Mouse (Mus musculus) forebrain, embryonic 16.5 days (tissue): ENCODE measurements at regions not wholly inside any gene's neighbourhood (a gene's known extent, or its start where the extent isn't known, plus 50 kb on each side); places are given as distances from the start of the nearest gene placed in this dataset.
"Not testable (repeated sequence)": the region's sequence is repeated elsewhere in the genome, so short reads cannot be mapped to it uniquely, and the experiment has no call there.

Experiments used
- ATAC-seq: fragments of 200-750 bp; cut with Nextera tagmentation; 2 replicates; pipeline ENCODE4 v1.8.0; 2017; ENCODE audit warnings: mild to moderate bottlenecking, moderate library complexity
- H3K27ac ChIP-seq: fragments of 300-500 bp; sonication (generic); 2 replicates; pipeline ENCODE4 v1.5.1; 2014; ENCODE audit warnings: low read length, control low read depth
- H3K27me3 ChIP-seq: fragments of 300-500 bp; sonication (generic); replicated peaks from 2 replicates; pipeline ENCODE4 v1.6.1; 2014; ENCODE audit warnings: low read length; ENCODE audit not compliant: control insufficient read depth, insufficient read depth
- H3K36me3 ChIP-seq: fragments of 300-500 bp; sonication (generic); 2 replicates; pipeline ENCODE4 v1.6.1; 2014; ENCODE audit not compliant: control insufficient read depth, insufficient read depth
- H3K4me1 ChIP-seq: fragments of 300-500 bp; sonication (generic); replicated peaks from 2 replicates; pipeline ENCODE4 v1.6.1; 2014; ENCODE audit warnings: low read length; ENCODE audit not compliant: control insufficient read depth, insufficient read depth
- H3K4me2 ChIP-seq: fragments of 300-500 bp; sonication (generic); 2 replicates; pipeline ENCODE4 v1.6.1; 2014; ENCODE audit warnings: mild to moderate bottlenecking, low read length, control low read depth
- H3K4me3 ChIP-seq: fragments of 300-500 bp; sonication (generic); replicated peaks from 2 replicates; pipeline ENCODE4 v1.5.1; 2014; ENCODE audit warnings: mild to moderate bottlenecking, low read length, control low read depth
- H3K9ac ChIP-seq: fragments of 300-500 bp; sonication (generic); replicated peaks from 2 replicates; pipeline ENCODE4 v1.6.1; 2014; ENCODE audit warnings: low read depth, low read length, control low read depth
- H3K9me3 ChIP-seq: fragments of 300-500 bp; sonication (generic); 2 replicates; pipeline ENCODE4 v1.6.1; 2016; ENCODE audit warnings: low read length; ENCODE audit not compliant: control insufficient read depth
- WGBS: fragments of 180-500 bp; shearing (Covaris S2); extraction: QIAGEN DNeasy Blood & Tissue Kit; methylation state at CpG from one replicate; pipeline ENCODE4 v1.1.7; 2014; 5-methylcytosine and 5-hydroxymethylcytosine counted together

- Histone ChIP-seq H3K4me3 (no peak overlapping the region), H3K9ac (no peak overlapping the region), H3K4me1 (peaks cover 5% of the 10 kb centered on the region), H3K27ac (peak overlapping the region; percentile 53), H3K27me3 (no peaks in the 10 kb centered on the region), H3K4me2 (no peak overlapping the region), H3K9me3 (no peaks in the 10 kb centered on the region), H3K36me3 (no peaks in the 10 kb centered on the region)
- ATAC-seq = no peak
These were observed 628.0 kb downstream of the Cdh9 start for GRCm38 (mm10) chr15:17356586-17356985.

GRCm38 (mm10) chr15:17357083-17357774, 628.7 kb downstream of the Cdh9 start:
- no peak overlapping the region for H3K4me3 ChIP-seq
- no peak overlapping the region for H3K9ac ChIP-seq
- no peaks in the 10 kb centered on the region for H3K9me3 ChIP-seq
- H3K4me1 ChIP-seq = peaks cover 5% of the 10 kb centered on the region
- no peaks in the 10 kb centered on the region for H3K27me3 ChIP-seq
- no peak overlapping the region for H3K4me2 ChIP-seq
- peak overlapping the region; percentile 50 for H3K27ac ChIP-seq
- WGBS = 48% methylated on average over 2 of the region's 2 CpGs
- H3K36me3 ChIP-seq = no peaks in the 10 kb centered on the region
- peak; percentile 75 for ATAC-seq

- Histone ChIP-seq H3K9ac (no peak overlapping the region), H3K27me3 (no peaks in the 10 kb centered on the region), H3K4me1 (no peaks in the 10 kb centered on the region), H3K36me3 (no peaks in the 10 kb centered on the region), H3K27ac (no peak overlapping the region), H3K4me3 (no peak overlapping the region), H3K9me3 (no peaks in the 10 kb centered on the region), H3K4me2 (no peak overlapping the region)
- WGBS = 100% methylated on average over 1 of the region's 1 CpGs
- ATAC-seq = no peak
These were observed 676.1 kb downstream of the Cdh9 start for GRCm38 (mm10) chr15:17404701-17405100.

GRCm38 (mm10) chr15:17427747-17428146, 699.2 kb downstream of the Cdh9 start:
- Histone ChIP-seq H3K4me1 (no peaks in the 10 kb centered on the region), H3K36me3 (no peaks in the 10 kb centered on the region), H3K27me3 (no peaks in the 10 kb centered on the region), H3K27ac (no peak overlapping the region), H3K4me3 (no peak overlapping the region), H3K9ac (no peak overlapping the region), H3K4me2 (no peak overlapping the region), H3K9me3 (no peaks in the 10 kb centered on the region)
- ATAC-seq = peak; percentile 66

- Histone ChIP-seq H3K4me1 (no peaks in the 10 kb centered on the region), H3K27ac (no peak overlapping the region), H3K36me3 (no peaks in the 10 kb centered on the region), H3K9ac (no peak overlapping the region), H3K27me3 (no peaks in the 10 kb centered on the region), H3K4me3 (no peak overlapping the region), H3K4me2 (no peak overlapping the region), H3K9me3 (no peaks in the 10 kb centered on the region)
- no peak for ATAC-seq
- 57% methylated on average over 4 of the region's 4 CpGs for WGBS
These were observed 703.3 kb downstream of the Cdh9 start for GRCm38 (mm10) chr15:17431823-17432222.

GRCm38 (mm10) chr15:17435862-17436261, 707.3 kb downstream of the Cdh9 start:
- Histone ChIP-seq H3K9ac (no peak overlapping the region), H3K4me2 (no peak overlapping the region), H3K27me3 (no peaks in the 10 kb centered on the region), H3K27ac (no peak overlapping the region), H3K36me3 (no peaks in the 10 kb centered on the region), H3K4me3 (no peak overlapping the region), H3K4me1 (no peaks in the 10 kb centered on the region), H3K9me3 (no peaks in the 10 kb centered on the region)
- ATAC-seq = no peak
- 73% methylated on average over 1 of the region's 1 CpGs for WGBS

GRCm38 (mm10) chr15:17448218-17448617, 719.7 kb downstream of the Cdh9 start:
- Histone ChIP-seq H3K27me3 (no peaks in the 10 kb centered on the region), H3K9me3 (no peaks in the 10 kb centered on the region), H3K36me3 (no peaks in the 10 kb centered on the region), H3K4me3 (no peak overlapping the region), H3K27ac (no peak overlapping the region), H3K4me2 (no peak overlapping the region), H3K4me1 (no peaks in the 10 kb centered on the region), H3K9ac (no peak overlapping the region)
- 85% methylated on average over 4 of the region's 4 CpGs for WGBS
- ATAC-seq = no peak

- not testable (repeated sequence) for H3K4me3 ChIP-seq, H3K27ac ChIP-seq, H3K27me3 ChIP-seq, H3K9ac ChIP-seq, H3K4me2 ChIP-seq, H3K4me1 ChIP-seq, H3K9me3 ChIP-seq, ATAC-seq, H3K36me3 ChIP-seq
- WGBS = 91% methylated on average over 3 of the region's 3 CpGs
These were observed 721.2 kb downstream of the Cdh9 start for GRCm38 (mm10) chr15:17449736-17450135.

GRCm38 (mm10) chr15:17467077-17467476, 738.5 kb downstream of the Cdh9 start:
- Histone ChIP-seq H3K4me3 (no peak overlapping the region), H3K9me3 (no peaks in the 10 kb centered on the region), H3K4me1 (no peaks in the 10 kb centered on the region), H3K36me3 (no peaks in the 10 kb centered on the region), H3K4me2 (no peak overlapping the region), H3K9ac (no peak overlapping the region), H3K27me3 (no peaks in the 10 kb centered on the region), H3K27ac (no peak overlapping the region)
- WGBS = 85% methylated on average over 1 of the region's 1 CpGs
- ATAC-seq = no peak

GRCm38 (mm10) chr15:17493561-17493960, 765.0 kb downstream of the Cdh9 start:
- 27% methylated on average over 2 of the region's 2 CpGs for WGBS
- Histone ChIP-seq H3K27ac (no peak overlapping the region), H3K36me3 (no peaks in the 10 kb centered on the region), H3K4me2 (no peak overlapping the region), H3K27me3 (no peaks in the 10 kb centered on the region), H3K4me3 (no peak overlapping the region), H3K9me3 (no peaks in the 10 kb centered on the region), H3K4me1 (no peaks in the 10 kb centered on the region), H3K9ac (no peak overlapping the region)
- no peak for ATAC-seq
